Mouse (Mus musculus) liver, adult 2 months (tissue): ENCODE results near the gene Terb1.

Source experiments
- CTCF ChIP-seq: fragments of 200-500 bp; IDR thresholded peaks from 2 replicates; pipeline ENCODE4 v1.5.1; 2011; ENCODE audit warnings: low read depth, low read length, control low read depth
- POLR2A ChIP-seq: fragments of 200-500 bp; IDR thresholded peaks from 2 replicates; pipeline ENCODE4 v1.6.1; 2011; ENCODE audit warnings: low read length, control low read depth; ENCODE audit not compliant: insufficient read depth; ENCODE audit errors: extremely low read depth

GRCm38 (mm10) chr8:104538896-104539295 is 29.2 kb upstream of the Terb1 start:
- TF ChIP-seq CTCF (no peak), POLR2A (no peak)
